Mouse (Mus musculus): ENCODE results near the gene Nudcd3.
"Not testable (repeated sequence)": the region's sequence is repeated elsewhere in the genome, so short reads cannot be mapped to it uniquely, and the experiment has no call there.

Gene Nudcd3

GRCm38 (mm10) chr11:6120596-6120995 is 79.6 kb downstream of the Nudcd3 start:
- DNase-seq (ENCODE audit: low spot score) = no peak

- no peak for DNase-seq (ENCODE audit: low spot score)
These were observed 80.2 kb downstream of the Nudcd3 start for GRCm38 (mm10) chr11:6120001-6120400.

GRCm38 (mm10) chr11:6119312-6119711 is 80.9 kb downstream of the Nudcd3 start:
- no peak for DNase-seq (ENCODE audit: low spot score)

DNA sequence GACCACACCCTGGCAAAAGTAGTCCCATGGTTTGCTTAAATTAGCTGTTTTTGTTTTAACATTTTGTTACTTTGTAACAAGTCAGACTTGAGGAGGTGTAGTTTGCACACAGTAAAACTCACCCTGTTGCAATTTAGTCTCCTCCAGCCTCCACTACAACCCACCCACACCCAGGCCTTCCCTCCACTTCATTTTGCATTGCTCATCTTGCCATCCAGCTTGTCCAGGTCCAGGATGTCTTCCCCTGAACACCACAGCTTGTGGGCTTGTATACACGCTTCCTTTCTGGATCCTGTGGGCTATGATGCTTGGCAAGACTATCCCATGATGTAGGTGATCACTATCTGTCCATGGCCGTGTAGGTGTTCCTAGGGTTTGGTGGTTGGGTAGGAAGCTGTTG is 82.3 kb downstream of the Nudcd3 start:
- no peak for DNase-seq (ENCODE audit: low spot score)

- DNase-seq (ENCODE audit: low spot score) = no peak
These were observed 88.3 kb downstream of the Nudcd3 start for GRCm38 (mm10) chr11:6111734-6112484.

GRCm38 (mm10) chr11:6109990-6110389 is 90.2 kb downstream of the Nudcd3 start:
- no peak for DNase-seq (ENCODE audit: low spot score)

DNA sequence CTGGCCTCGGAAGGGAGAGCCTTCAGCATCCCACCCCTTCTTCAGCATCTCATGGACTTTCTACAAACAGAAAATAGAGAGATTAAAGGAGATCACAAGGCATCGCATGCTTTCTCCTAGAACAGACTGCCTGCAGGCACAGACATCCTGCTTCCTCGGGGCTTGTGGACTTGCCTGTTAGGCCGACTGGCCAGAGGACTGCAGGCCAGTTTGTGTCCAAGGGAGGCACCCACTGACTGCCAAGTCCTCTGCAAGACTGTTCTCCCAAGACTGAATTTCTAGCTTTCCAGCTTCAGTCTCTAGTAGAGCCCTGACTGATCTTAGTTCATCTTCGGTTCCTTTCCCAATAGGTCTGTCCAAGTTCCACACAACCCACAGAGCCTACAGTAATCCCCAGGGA is 91.9 kb downstream of the Nudcd3 start:
- no peak for DNase-seq (ENCODE audit: low spot score)

DNA sequence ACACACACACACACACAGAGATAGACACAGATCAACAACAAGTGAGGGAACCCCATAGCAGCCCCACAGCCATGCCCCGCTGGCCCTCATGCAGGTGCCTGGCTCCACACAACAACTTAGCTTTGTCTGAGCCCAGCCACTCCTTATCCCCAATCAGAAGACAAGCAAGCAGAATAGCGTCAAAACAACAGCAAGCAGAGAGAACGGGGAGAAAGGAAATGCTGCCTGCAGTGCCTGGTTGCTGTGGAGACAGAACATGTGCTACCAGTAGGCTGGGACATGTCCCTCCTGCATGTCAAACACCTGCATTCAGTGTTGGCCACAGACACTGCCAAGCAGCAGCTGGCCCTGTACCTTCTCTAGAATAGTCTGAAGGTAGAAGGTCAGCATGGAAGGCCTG is 92.5 kb downstream of the Nudcd3 start:
- DNase-seq (ENCODE audit: low spot score) = no peak

GRCm38 (mm10) chr11:6104734-6105133 is 95.5 kb downstream of the Nudcd3 start:
- DNase-seq (ENCODE audit: low spot score) = no peak

DNA sequence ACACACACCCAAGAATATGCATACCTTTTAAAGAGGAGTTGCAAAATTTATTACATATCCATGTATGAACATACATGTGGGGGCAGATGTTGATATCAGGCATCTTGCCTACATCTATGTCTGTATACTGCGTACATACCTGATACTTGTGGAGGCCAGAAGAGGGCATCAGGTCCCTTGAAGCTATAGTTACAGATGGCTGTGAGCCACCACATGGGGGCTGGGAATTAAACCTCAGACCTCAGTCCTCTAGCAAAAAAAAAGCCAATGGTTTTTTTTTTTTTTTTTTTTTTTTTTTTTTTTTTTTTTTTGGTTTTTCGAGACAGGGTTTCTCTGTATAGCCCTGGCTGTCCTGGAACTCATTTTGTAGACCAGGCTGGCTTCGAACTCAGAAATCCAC is 103.6 kb downstream of the Nudcd3 start:
- not testable (repeated sequence) for DNase-seq (ENCODE audit: low spot score)

DNA sequence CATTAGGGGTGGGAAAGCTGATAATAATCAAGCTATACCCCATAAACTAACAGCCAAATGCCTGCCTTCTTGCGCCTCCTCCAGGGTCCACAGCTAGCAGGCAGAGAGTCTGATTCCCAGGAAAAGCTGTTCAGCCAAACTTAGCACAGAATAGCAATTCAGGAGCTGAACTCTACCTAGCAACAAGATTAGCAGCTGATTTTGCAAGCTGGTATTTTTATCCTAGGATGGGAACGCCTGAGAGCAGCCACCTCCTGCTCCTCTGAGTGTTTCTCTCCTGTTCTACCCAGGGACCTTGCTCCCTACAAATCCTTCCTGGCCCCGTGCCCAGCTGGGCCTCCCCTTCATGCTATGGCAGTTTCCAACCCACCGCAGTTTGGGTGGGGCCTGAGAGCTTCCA is 113.2 kb downstream of the Nudcd3 start:
- DNase-seq (ENCODE audit: low spot score) = no peak

DNA sequence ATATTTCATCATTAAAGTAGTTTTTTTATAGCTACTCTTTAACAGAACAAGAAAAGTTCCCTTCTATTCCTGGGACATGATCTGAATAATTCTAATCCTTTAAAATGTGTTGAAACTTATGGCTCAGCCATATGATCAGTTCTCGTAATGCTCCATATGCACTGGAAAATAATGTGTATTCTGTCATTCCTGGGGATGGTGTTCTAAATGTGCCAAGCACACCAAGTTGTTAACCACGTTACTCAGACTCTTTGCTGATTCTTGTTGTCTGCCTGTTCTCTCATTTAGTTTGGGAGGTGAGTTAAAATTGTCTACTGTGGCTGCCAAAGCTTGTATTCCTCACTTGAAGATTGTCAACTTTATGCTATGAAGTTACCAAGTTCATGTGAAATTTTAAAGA is 121.5 kb downstream of the Nudcd3 start:
- no peak for DNase-seq (ENCODE audit: low spot score)

DNA sequence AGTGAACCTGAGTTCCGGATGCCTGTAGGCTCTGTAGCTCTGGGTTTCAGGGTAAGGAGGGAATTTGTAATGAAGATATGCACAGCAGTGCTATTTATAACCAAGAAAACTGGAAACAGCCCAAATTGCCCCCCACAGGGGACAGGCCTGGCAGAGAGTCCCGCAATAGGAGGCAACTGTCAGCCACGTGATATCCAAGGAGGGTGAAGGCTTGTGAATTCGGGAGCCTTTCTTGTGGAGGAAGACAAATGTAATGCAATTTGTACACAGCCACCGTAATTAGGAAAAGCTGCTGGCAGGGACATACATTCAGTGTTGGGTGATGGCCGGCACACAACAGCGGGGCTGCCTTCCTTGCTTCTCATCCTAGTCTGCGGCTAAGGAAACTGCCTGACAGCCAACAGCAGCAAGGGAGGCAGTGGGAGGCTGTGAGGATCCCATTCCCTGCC is 124.6 kb downstream of the Nudcd3 start:
- DNase-seq (ENCODE audit: low spot score) = no peak

DNA sequence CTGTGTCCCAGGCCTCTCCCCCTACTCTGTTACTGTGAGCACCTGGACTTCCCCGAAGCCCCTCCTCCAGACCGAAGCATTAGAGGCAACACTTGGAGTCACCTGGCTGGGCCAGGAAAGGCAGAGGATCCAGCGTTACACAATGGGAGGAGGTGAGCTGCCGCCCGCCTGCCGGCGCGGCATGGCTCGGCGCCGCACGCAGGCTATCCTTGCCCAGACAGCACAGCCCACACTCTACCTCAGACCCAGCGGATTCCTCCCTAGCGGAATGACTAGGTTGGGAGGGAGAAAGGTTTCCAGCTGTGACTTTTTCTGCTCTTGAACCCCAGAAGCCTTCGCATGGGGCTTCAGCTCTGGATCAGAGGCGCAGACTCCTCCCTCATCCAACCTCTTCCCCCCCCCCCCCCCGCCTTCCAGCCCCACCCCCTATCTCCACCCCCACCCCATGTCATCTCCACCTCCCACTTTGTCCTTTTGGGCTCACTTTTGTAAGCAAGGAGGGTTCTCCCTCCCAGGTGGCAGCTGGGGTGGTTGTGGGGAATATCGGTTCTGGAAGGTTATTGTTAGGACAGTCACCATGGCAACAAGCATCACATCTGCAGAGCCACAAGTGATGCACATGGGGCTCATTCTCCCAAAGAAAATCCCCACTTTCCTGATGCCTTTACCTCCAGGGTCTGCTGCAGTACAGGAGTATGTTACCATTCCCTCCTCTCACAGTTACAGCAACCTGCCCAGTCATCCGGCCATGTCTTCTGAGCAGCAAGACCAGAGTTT is 131.8 kb downstream of the Nudcd3 start:
- no peak for DNase-seq (ENCODE audit: low spot score)

GRCm38 (mm10) chr11:6067160-6067559 is 133.1 kb downstream of the Nudcd3 start:
- DNase-seq (ENCODE audit: low spot score) = no peak

- no peak for DNase-seq (ENCODE audit: low spot score)
These were observed 134.0 kb downstream of the Nudcd3 start, which contains the start of gene Camk2b for GRCm38 (mm10) chr11:6066176-6066575. Camk2b (minus strand) TSS chr11:6066362.

GRCm38 (mm10) chr11:6065551-6066121 is 134.6 kb downstream of the Nudcd3 start:
- no peak for DNase-seq (ENCODE audit: low spot score)

DNA sequence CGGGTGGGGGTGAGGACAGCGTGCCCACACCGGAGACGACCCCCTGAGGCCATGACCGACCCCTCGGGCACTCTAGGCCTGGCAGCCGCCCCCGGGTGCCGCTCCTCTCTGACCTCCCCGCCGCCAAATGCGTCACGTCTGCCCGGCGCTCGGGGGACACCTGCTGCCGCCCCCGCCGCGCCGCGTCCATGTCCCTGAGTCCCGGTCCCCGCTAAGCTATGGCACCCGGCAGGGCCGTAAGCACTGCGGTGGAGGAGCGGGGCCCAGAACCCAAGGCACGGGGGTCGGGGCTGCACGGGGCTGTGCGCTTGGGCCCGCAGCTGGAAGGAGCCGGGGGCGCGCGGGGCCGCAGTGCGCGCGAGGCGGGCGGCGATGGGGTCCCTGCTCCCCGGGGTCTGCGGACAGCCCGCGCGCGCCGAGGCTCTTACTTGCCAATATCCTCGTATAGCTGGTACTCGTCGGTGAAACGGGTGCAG is 135.1 kb downstream of the Nudcd3 start:
- DNase-seq (ENCODE audit: low spot score) = no peak

DNA sequence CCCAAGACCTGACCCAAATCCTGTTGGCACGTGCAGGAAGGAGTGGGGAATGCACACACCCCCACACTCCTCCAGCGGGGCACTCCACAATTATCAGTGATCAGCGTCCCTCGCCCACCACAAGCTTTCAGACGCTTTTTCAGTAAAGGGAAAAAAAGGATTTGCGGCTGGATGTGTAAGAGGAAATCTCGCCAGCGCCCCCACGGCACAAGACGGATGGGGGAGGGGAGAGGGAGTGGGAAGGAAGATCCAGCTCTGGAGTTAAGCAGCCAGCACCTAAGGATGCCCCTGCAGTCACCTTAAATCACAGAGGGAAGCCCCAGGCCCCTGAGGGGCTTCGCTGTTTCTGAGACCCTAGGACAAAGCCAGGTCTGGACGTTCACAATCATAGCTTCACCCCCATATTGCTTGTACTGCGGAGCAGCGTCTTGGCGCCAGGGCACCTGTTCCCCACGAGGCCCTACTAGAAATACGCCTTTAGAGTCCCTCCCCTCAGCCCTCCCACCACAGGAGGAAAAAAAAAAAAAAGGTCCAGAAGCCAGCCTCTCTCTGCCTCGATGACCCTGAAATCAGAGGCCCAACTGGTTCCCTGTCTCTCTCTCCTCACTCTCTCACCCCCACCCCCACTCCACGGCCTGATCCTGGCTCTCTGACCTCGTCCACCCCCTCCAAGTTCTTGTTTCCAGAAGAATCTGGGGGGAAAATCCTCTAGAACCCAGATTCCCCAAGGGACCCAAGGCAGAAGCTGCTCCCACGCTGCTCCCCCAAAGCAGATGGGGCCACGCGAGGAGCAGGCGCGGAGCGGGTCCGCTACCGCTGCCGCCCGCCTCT is 135.8 kb downstream of the Nudcd3 start:
- DNase-seq (ENCODE audit: low spot score) = no peak

DNA sequence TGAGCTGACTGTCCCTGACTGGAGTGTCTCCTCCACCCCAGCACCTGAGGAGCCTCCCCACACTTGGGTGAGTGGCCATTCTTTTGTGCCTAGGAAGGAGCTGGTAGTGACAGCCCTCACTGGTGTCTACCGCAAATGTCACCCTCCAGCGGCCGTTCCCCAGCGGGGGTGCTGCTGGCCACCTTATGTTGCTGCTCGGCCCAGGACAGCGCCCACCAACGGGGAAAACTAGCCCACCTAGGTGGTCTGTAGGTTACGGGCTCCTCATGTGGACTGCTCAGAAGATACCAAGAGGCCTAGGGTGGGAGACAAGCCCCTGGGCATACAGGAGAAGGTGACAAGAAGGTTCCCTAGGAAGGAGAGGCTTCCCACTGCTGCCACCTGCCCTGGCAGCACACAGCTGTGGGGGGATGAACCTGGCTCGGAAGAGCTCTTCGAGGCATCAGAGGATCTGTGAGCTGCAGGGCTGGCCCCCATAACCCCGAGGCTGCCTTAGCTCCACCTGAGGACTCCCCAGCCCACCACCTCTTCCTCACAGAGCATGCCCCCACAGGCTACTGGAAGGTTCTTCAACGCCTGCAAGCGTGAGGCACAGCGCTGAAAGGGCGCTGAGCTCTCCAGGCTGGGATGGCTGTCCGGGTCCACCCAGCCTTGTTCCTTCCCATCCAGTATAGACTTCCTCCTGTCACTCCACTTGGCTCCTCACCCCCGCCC is 136.6 kb downstream of the Nudcd3 start:
- DNase-seq (ENCODE audit: low spot score) = no peak

GRCm38 (mm10) chr11:6063065-6063464 is 137.2 kb downstream of the Nudcd3 start:
- no peak for DNase-seq (ENCODE audit: low spot score)

Measured in ovary, postnatal 10 days (tissue).